Comparison of ENCODE assay signal across 15 mouse cellular contexts in the genomic region with DNA sequence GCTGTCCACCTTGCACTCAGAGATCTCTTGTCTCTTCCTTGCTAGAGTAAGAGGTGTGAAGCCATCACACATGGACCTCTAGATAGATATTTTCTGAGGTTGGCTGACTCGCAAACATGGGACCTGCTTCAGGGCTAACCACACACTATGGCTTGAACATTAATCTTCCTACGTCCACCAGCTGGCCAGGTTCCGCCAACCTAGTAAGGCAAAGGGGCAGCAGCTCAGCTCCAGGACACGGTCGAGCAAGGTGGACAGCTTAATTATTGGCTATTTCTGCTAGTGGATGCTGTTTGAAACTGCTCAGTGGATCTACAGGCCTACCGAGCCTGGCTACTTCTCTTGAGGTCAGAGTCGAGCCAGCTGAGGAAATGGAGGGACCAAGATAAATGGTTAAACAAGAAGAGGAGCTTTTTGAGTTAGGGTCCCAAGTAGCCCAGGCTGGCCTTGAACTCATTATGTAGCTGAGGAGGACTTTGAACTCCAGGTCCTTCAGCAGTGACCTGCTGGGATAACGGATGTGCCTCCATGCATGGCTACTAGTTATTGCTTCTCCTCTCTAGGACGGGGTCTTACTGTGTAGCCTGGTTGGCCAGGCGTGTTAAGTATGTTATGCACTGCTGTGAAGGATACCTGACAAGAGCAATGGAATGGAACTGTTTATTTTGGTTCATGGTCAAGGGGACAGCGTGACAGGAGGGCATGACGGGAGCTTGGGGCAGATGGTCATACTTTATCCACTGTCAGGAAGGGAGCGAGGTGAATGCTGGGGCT. TPM values are rescaled to one million over a fixed set of nuclear protein-coding genes. Genes with fewer than 3 reads are reported as not detected.
DNase-seq lines count a peak whose midpoint lies in the region; ATAC-seq and TF ChIP-seq lines count a peak whose summit lies in the region.
"Had no signal": no experiment of that assay in that cellular context is flagged by ENCODE, and none has a peak within 500 bp of the region (broad histone marks: within the 10 kb centered on the region; RNA-seq: fewer than 3 reads in every experiment).

No protein-coding gene starts in this region.

- no peak for TF ChIP-seq EP300 in heart, adult 2 months (IDR thresholded peaks at IDR 0.05; ENCODE audit: insufficient read depth, low read depth, low read length)

- H3K79me2 ChIP-seq in heart, adult 2 months (replicated peaks; ENCODE audit: control insufficient read depth, insufficient read depth, low read length) = no peaks in the 10 kb centered on the region

- H3K9ac ChIP-seq in heart, adult 2 months (ENCODE audit: low read depth, low read length) = no peak overlapping the region
- H3K9ac ChIP-seq in midbrain, embryonic 11.5 days (ENCODE audit: low read length) = no peak overlapping the region
- no peak overlapping the region for H3K9ac ChIP-seq in kidney, embryonic 16.5 days (replicated peaks; ENCODE audit: low read length)
- H3K9ac ChIP-seq: heart, embryonic 15.5 days; hindbrain, embryonic 14.5 days; liver, embryonic 13.5 days had no signal

- H3K4me2 ChIP-seq in midbrain, embryonic 11.5 days = no peak overlapping the region
- H3K4me2 ChIP-seq in kidney, embryonic 16.5 days (replicated peaks; ENCODE audit: low read depth, low read length) = no peak overlapping the region
- H3K4me2 ChIP-seq: heart, embryonic 15.5 days; hindbrain, embryonic 14.5 days; liver, embryonic 13.5 days had no signal

- H3K36me3 ChIP-seq in heart, adult 2 months (ENCODE audit: control insufficient read depth, insufficient read depth, low read length) = no peaks in the 10 kb centered on the region
- peaks cover 51% of the 10 kb centered on the region for H3K36me3 ChIP-seq in midbrain, embryonic 10.5 days
- H3K36me3 ChIP-seq in midbrain, embryonic 11.5 days (ENCODE audit: control insufficient read depth, insufficient read depth, low read length) = no peaks in the 10 kb centered on the region; the same call in 1 of the 2 replicates
- H3K36me3 ChIP-seq in kidney, embryonic 16.5 days (ENCODE audit: insufficient read depth, low read length) = peaks cover 20% of the 10 kb centered on the region

- 89% methylated on average over 13 of the region's 13 CpGs for WGBS in heart, adult 2 months
- WGBS in midbrain, embryonic 10.5 days = 92% methylated on average over 13 of the region's 13 CpGs
- 88% methylated on average over 13 of the region's 13 CpGs for WGBS in midbrain, embryonic 11.5 days
- WGBS in kidney, embryonic 16.5 days = 49% methylated on average over 13 of the region's 13 CpGs

- no peak for ATAC-seq in midbrain, embryonic 11.5 days (ENCODE audit: low FRiP score)
- peak; percentile 80 for ATAC-seq in kidney, embryonic 16.5 days (ENCODE audit: low FRiP score, low TSS enrichment)
- ATAC-seq in erythroid progenitor cell, adult 5-6 weeks (replicated peaks; ENCODE audit: low FRiP score, poor library complexity, severe bottlenecking) = no peak
- ATAC-seq: forebrain, embryonic 14.5 days had no signal

- peak overlapping the region; percentile 28 for H3K27ac ChIP-seq in heart, adult 2 months
- 0 out of 2 replicates have a peak overlapping the region, but pooled peaks have one; percentile 23 for H3K27ac ChIP-seq in midbrain, embryonic 10.5 days (replicated peaks)
- no peak overlapping the region for H3K27ac ChIP-seq in midbrain, embryonic 11.5 days (ENCODE audit: low read depth, low read length)
- H3K27ac ChIP-seq in kidney, embryonic 16.5 days (ENCODE audit: low read length) = peak overlapping the region; percentile 85
- H3K27ac ChIP-seq: heart, embryonic 15.5 days; hindbrain, embryonic 14.5 days; liver, embryonic 13.5 days had no signal

- TF ChIP-seq CTCF in heart, adult 2 months (IDR thresholded peaks at IDR 0.05) = no peak

- intact Hi-C loops in heart, adult 2 months (cut with DNase I) = no loop called here
- intact Hi-C loops in left cerebral cortex, postnatal 14 days (cut with DNase I) = no loop called here

- no peak for TF ChIP-seq POLR2A in heart, adult 2 months (IDR thresholded peaks at IDR 0.05; ENCODE audit: insufficient read depth, low read depth, low read length)

- H3K9me3 ChIP-seq in midbrain, embryonic 10.5 days (replicated peaks) = no peaks in the 10 kb centered on the region
- no peaks in the 10 kb centered on the region for H3K9me3 ChIP-seq in midbrain, embryonic 11.5 days (ENCODE audit: control insufficient read depth, low read length)
- no peaks in the 10 kb centered on the region for H3K9me3 ChIP-seq in kidney, embryonic 16.5 days (ENCODE audit: low read length)
- H3K9me3 ChIP-seq: heart, embryonic 15.5 days; liver, embryonic 13.5 days had no signal

- DNase-seq in heart, adult 2 months = no peak
- no peak for DNase-seq in heart, adult 8-10 months (ENCODE audit: low spot score)
- DNase-seq in midbrain, embryonic 10.5 days (ENCODE audit: low spot score) = no peak
- DNase-seq in midbrain, embryonic 11.5 days (ENCODE audit: low spot score, missing footprints) = no peak
- DNase-seq in left cerebral cortex, postnatal 14 days (ENCODE audit: low spot score in 2 of 2) = no peak
- no peak for DNase-seq in right cerebral cortex, postnatal 4 days
- DNase-seq: cerebellum, adult 11-12 months; liver, embryonic 13.5 days; midbrain, embryonic 14.5 days; thymus, postnatal 25 days had no signal

- peaks cover 17% of the 10 kb centered on the region for H3K4me1 ChIP-seq in heart, adult 2 months (ENCODE audit: control insufficient read depth, insufficient read depth, low read length)
- peaks cover 19% of the 10 kb centered on the region for H3K4me1 ChIP-seq in midbrain, embryonic 10.5 days
- H3K4me1 ChIP-seq in midbrain, embryonic 11.5 days (ENCODE audit: control insufficient read depth, insufficient read depth, low read length) = no peaks in the 10 kb centered on the region
- peaks cover 38% of the 10 kb centered on the region for H3K4me1 ChIP-seq in kidney, embryonic 16.5 days (ENCODE audit: insufficient read depth, low read length)

- no peak overlapping the region for H3K4me3 ChIP-seq in heart, adult 2 months
- no peak overlapping the region for H3K4me3 ChIP-seq in midbrain, embryonic 10.5 days
- H3K4me3 ChIP-seq in midbrain, embryonic 11.5 days (ENCODE audit: low read depth, low read length) = no peak overlapping the region
- no peak overlapping the region for H3K4me3 ChIP-seq in kidney, embryonic 16.5 days (ENCODE audit: low read length)
- H3K4me3 ChIP-seq: heart, embryonic 15.5 days; liver, embryonic 13.5 days had no signal

- H3K27me3 ChIP-seq in heart, adult 2 months (ENCODE audit: control insufficient read depth, insufficient read depth, low read length) = no peaks in the 10 kb centered on the region
- H3K27me3 ChIP-seq in midbrain, embryonic 10.5 days (ENCODE audit: low read depth, poor library complexity, severe bottlenecking) = no peaks in the 10 kb centered on the region
- no peaks in the 10 kb centered on the region for H3K27me3 ChIP-seq in midbrain, embryonic 11.5 days (ENCODE audit: control insufficient read depth, insufficient read depth, low read length)
- no peaks in the 10 kb centered on the region for H3K27me3 ChIP-seq in kidney, embryonic 16.5 days (ENCODE audit: insufficient read depth, low read length)
- H3K27me3 ChIP-seq: heart, embryonic 15.5 days; liver, embryonic 13.5 days had no signal

RNA-seq across cellular contexts. Expression of gene Tmem120a, which starts 32.5 kb away (rescaled TPM):
- total RNA-seq in heart, adult 2 months (2021) = 10 to 100 TPM; 13.6 to 19.3 TPM
- 18.5 and 27.3 TPM in 2 replicates for polyA plus RNA-seq in heart, adult 2 months (2012; rRNA removed)
- total RNA-seq in heart, adult 8-10 months (2022) = 10 to 100 TPM; 14.9 to 19.0 (median 16.7) TPM
- 64.1 and 65.9 TPM in 2 replicates for polyA plus RNA-seq in midbrain, embryonic 10.5 days (2016; fragmentation: Nextera tagmentation; extraction: Ambion mirVana)
- 57.5 and 59.9 TPM in 2 replicates for polyA plus RNA-seq in midbrain, embryonic 11.5 days (2014; fragmentation: Nextera tagmentation; extraction: Ambion mirVana)
- polyA plus RNA-seq in kidney, embryonic 16.5 days (2015; fragmentation: Nextera tagmentation; extraction: Ambion mirVana) = 74.7 and 75.4 TPM in 2 replicates
- total RNA-seq in erythroid progenitor cell, adult 5-6 weeks (2015; ENCODE audit: low replicate concordance) = 9.6 TPM in 1 of 2 replicates, not detected in the other
- total RNA-seq in erythroid progenitor cell, adult 5-6 weeks (2017; ENCODE audit: low replicate concordance) = 0.77 TPM in 1 of 2 replicates, not detected in the other
- total RNA-seq in left cerebral cortex, postnatal 14 days (2021) = 10 to 100 TPM; 15.9 to 17.4 TPM

RNA-seq across cellular contexts. Expression of gene Por, which starts 41.9 kb away (rescaled TPM):
- 10 to 100 TPM; 63.0 to 77.4 TPM for total RNA-seq in heart, adult 2 months (2021)
- polyA plus RNA-seq in heart, adult 2 months (2012; rRNA removed) = 76.7 and 93.6 TPM in 2 replicates
- total RNA-seq in heart, adult 8-10 months (2022) = 10 to 100 TPM; 71.5 to 84.8 (median 75.1) TPM
- 114 and 145 TPM in 2 replicates for polyA plus RNA-seq in midbrain, embryonic 10.5 days (2016; fragmentation: Nextera tagmentation; extraction: Ambion mirVana)
- polyA plus RNA-seq in midbrain, embryonic 11.5 days (2014; fragmentation: Nextera tagmentation; extraction: Ambion mirVana) = 79.9 and 95.4 TPM in 2 replicates
- polyA plus RNA-seq in kidney, embryonic 16.5 days (2015; fragmentation: Nextera tagmentation; extraction: Ambion mirVana) = 106 and 107 TPM in 2 replicates
- total RNA-seq in erythroid progenitor cell, adult 5-6 weeks (2015; ENCODE audit: low replicate concordance) = 7.1 and 9.7 TPM in 2 replicates
- total RNA-seq in erythroid progenitor cell, adult 5-6 weeks (2017; ENCODE audit: low replicate concordance) = 10.8 and 17.5 TPM in 2 replicates
- total RNA-seq in left cerebral cortex, postnatal 14 days (2021) = 10 to 100 TPM; 81.0 to 81.1 TPM
